Comparison of ENCODE assay signal across 8 mouse cellular contexts in the genomic region with DNA sequence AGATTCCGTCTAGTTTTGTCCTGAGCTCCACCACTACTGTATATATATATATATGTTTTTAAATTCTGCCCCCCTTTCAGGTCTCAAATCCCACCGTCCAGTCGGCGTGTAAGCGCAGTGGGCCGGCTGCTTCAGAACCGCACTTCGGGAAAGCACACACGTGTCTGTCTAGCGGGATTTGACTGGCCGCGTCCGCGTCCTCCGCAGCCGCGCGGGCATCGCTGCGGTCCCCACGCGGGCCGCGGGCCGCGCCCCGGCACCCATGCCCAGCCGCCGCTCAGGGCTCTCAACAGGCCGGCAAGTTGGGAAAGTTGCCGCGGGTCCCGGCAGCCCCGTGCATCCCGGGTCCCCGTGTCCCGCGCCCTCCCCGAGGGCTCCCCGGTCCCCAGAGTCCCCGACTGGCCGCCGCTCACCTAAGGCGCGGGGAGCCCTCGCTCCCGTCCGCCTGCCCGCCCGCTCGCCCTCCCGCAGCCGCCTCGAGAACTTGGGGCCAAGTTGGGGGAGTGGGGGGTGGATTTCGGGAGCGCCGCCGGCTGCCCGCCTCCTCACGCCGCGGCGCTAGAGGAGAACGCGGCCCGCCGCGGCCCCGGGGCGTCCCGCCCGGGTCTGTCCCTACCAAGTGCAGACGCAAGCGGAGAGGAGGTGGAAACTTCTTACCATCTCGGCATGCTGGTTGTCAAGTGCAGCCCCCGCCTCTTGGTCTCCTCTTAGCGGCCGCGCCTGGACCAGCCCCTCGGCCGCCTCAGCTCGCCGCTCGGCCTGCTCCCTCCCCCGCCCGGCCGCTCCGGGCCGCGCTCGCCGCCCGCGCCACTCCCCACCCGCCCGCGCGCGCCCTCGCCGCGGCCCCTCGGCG. TPM values are rescaled to one million over a fixed set of nuclear protein-coding genes. Genes with fewer than 3 reads are reported as not detected.
DNase-seq lines count a peak whose midpoint lies in the region; ATAC-seq and TF ChIP-seq lines count a peak whose summit lies in the region.

No protein-coding gene starts in this region.

- H3K27ac ChIP-seq in spleen, adult 2 months (ENCODE audit: insufficient read depth, low read length) = no peak overlapping the region
- H3K27ac ChIP-seq in embryonic facial prominence, embryonic 11.5 days (replicated peaks; ENCODE audit: low read depth, low read length) = peak overlapping the region; percentile 89
- H3K27ac ChIP-seq in heart, embryonic 15.5 days = peak overlapping the region; percentile 13; the same call in 1 of the 2 replicates

- peak overlapping the region; percentile 93 for H3K9ac ChIP-seq in embryonic facial prominence, embryonic 11.5 days (replicated peaks; ENCODE audit: low read length)
- peak overlapping the region; percentile 62 for H3K9ac ChIP-seq in heart, embryonic 15.5 days

- no peaks in the 10 kb centered on the region for H3K9me3 ChIP-seq in embryonic facial prominence, embryonic 11.5 days (replicated peaks; ENCODE audit: control insufficient read depth, low read length)
- H3K9me3 ChIP-seq in heart, embryonic 15.5 days (replicated peaks) = no peaks in the 10 kb centered on the region

- ATAC-seq in embryonic facial prominence, embryonic 11.5 days (replicated peaks; ENCODE audit: insufficient number of reproducible peaks, low FRiP score, low TSS enrichment, low read depth) = peak; percentile 76
- peak; percentile 76 for ATAC-seq in heart, embryonic 15.5 days (replicated peaks; ENCODE audit: insufficient number of reproducible peaks, insufficient read depth, low FRiP score, low read depth)

- TF ChIP-seq CTCF in spleen, adult 2 months (IDR thresholded peaks at IDR 0.05; ENCODE audit: extremely low read depth, insufficient read depth, insufficient read length, insufficient replicate concordance) = no peak

- no peaks in the 10 kb centered on the region for H3K4me1 ChIP-seq in spleen, adult 2 months (ENCODE audit: control insufficient read depth, insufficient read depth, insufficient read length)
- peaks cover 3% of the 10 kb centered on the region for H3K4me1 ChIP-seq in embryonic facial prominence, embryonic 11.5 days (ENCODE audit: control insufficient read depth, insufficient read depth, low read length)
- H3K4me1 ChIP-seq in heart, embryonic 15.5 days (replicated peaks) = peaks cover 10% of the 10 kb centered on the region; the same call in 1 of the 2 replicates

- 2% methylated on average over 96 of the region's 104 CpGs for WGBS in spleen, adult 2 months
- WGBS in embryonic facial prominence, embryonic 11.5 days = under 1% methylated on average over 73 of the region's 104 CpGs
- WGBS in heart, embryonic 15.5 days = 1% methylated on average over 97 of the region's 104 CpGs

- no peak for DNase-seq in spleen, adult 2 months (ENCODE audit: low read depth in 1 of 2, low spot score in 2 of 2)
- no peak for DNase-seq in spleen, postnatal 10 days (ENCODE audit: low spot score in 2 of 2)
- DNase-seq in embryonic facial prominence, embryonic 11.5 days (ENCODE audit: low spot score) = peak; percentile 81
- DNase-seq in kidney, postnatal 10 days = peak; percentile 79
- DNase-seq in lung, postnatal 36 days = peak; percentile 37
- peak; percentile 60 for DNase-seq in urinary bladder, adult 2 months (ENCODE audit: low spot score)
- DNase-seq in thymus, adult 18-20 months = no peak

- peak overlapping the region; percentile 92 for H3K4me2 ChIP-seq in embryonic facial prominence, embryonic 11.5 days (ENCODE audit: low read depth, low read length)
- peak overlapping the region; percentile 98 for H3K4me2 ChIP-seq in heart, embryonic 15.5 days

- H3K4me3 ChIP-seq in spleen, adult 2 months (ENCODE audit: extremely low read depth, insufficient read depth, insufficient read length) = peak overlapping the region; percentile 33; the same call in 1 of the 2 replicates
- H3K4me3 ChIP-seq in embryonic facial prominence, embryonic 11.5 days (ENCODE audit: low read depth, low read length) = peak overlapping the region; percentile 84
- H3K4me3 ChIP-seq in heart, embryonic 15.5 days = peak overlapping the region; percentile 77

- peaks cover 13% of the 10 kb centered on the region for H3K27me3 ChIP-seq in spleen, adult 2 months (ENCODE audit: control insufficient read depth, insufficient read depth, low read length)
- no peaks in the 10 kb centered on the region; the same call in 1 of the 2 replicates for H3K27me3 ChIP-seq in embryonic facial prominence, embryonic 11.5 days (ENCODE audit: control insufficient read depth, insufficient read depth, low read length)
- peaks cover 76% of the 10 kb centered on the region for H3K27me3 ChIP-seq in heart, embryonic 15.5 days

- H3K36me3 ChIP-seq in spleen, adult 2 months (ENCODE audit: control insufficient read depth, insufficient read depth, low read length) = no peaks in the 10 kb centered on the region
- H3K36me3 ChIP-seq in embryonic facial prominence, embryonic 11.5 days (replicated peaks; ENCODE audit: control insufficient read depth, insufficient read depth, low read depth, low read length) = no peaks in the 10 kb centered on the region
- H3K36me3 ChIP-seq in heart, embryonic 15.5 days = no peaks in the 10 kb centered on the region

- no peak for TF ChIP-seq POLR2A in spleen, adult 2 months (IDR thresholded peaks at IDR 0.05; ENCODE audit: low read depth, low read length)

RNA-seq across cellular contexts. Expression of gene Bnc2, which starts 0.5 kb away (rescaled TPM):
- 0.39 and 0.88 TPM in 2 replicates for polyA plus RNA-seq in spleen, adult 2 months (2012; rRNA removed)
- polyA plus RNA-seq in embryonic facial prominence, embryonic 11.5 days (2014; fragmentation: Nextera tagmentation; extraction: Ambion mirVana) = 21.5 and 22.2 TPM in 2 replicates
- 1.1 and 2.7 TPM in 2 replicates for polyA plus RNA-seq in heart, embryonic 15.5 days (2015; fragmentation: Nextera tagmentation; extraction: Ambion mirVana)
- 9.7 and 14.4 TPM in 2 replicates for polyA plus RNA-seq in urinary bladder, adult 2 months (2012; rRNA removed)

Comparison
In these comparisons a context has a peak if more than half of its experiments do, and no peak if none do; other contexts are left out.
1. DNase-seq: peak in embryonic facial prominence, embryonic 11.5 days (single experiment), kidney, postnatal 10 days (single experiment), lung, postnatal 36 days (single experiment) and urinary bladder, adult 2 months (single experiment); none in spleen, adult 2 months (0 of 2), spleen, postnatal 10 days (0 of 2) and thymus, adult 18-20 months (0 of 2).
2. H3K4me3 ChIP-seq: peak in every context shown above with its lines; median percentile 84 in embryonic facial prominence, embryonic 11.5 days; 77 in heart, embryonic 15.5 days; 33 in spleen, adult 2 months.